Mouse (Mus musculus) hindlimb bud, embryonic 11.5 days (tissue): ENCODE measurements around the gene Smim10l2a.

Source experiments
- DNase-seq: peaks from one replicate; pipeline ENCODE4 v3.0.0-alpha.2; 2012; ENCODE audit warnings: low read depth, low spot score; ENCODE audit errors: extremely low spot score

The Smim10l2a gene

GRCm38 (mm10) chrX:56374431-56375128 is at the start of gene Smim10l2a:
Smim10l2a (plus strand) TSS chrX:56374586.
- DNase-seq: peak; percentile 6

DNA sequence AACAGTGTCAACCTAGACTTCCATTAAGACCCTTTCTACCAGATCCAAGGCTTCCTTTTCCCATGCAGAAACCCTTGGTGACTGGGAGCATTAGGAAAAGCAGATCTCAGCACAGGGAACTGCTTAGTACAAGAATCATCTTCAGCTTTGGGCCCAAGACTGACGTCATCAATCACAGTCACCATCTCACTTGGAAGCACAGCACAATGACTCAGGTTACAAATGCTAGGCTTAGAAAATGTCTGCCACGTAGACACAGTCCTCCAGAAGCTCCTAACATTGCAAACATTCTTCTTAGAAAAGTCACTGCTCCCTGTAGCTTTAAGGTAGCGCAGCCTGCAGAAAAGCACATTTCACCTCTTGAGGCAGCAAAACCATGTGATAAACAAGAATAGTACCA is 42.3 kb upstream of the Smim10l2a start:
- no peak for DNase-seq

GRCm38 (mm10) chrX:56340305-56340704 is 34.1 kb upstream of the Smim10l2a start:
- no peak for DNase-seq

GRCm38 (mm10) chrX:56342921-56343320 is 31.5 kb upstream of the Smim10l2a start:
- no peak for DNase-seq

GRCm38 (mm10) chrX:56346176-56346931 is 28.0 kb upstream of the Smim10l2a start, which contains the start of gene Zfp449:
Zfp449 (plus strand) TSS chrX:56346400.
- DNase-seq: peak; percentile 26

GRCm38 (mm10) chrX:56346932-56347253 is 27.5 kb upstream of the Smim10l2a start:
- no peak for DNase-seq

GRCm38 (mm10) chrX:56380852-56381251 is 6.5 kb downstream of the Smim10l2a start:
- DNase-seq: no peak

- DNase-seq: no peak
Observed at GRCm38 (mm10) chrX:56384142-56384541, 9.8 kb downstream of the Smim10l2a start.

GRCm38 (mm10) chrX:56404646-56405045 is 30.3 kb downstream of the Smim10l2a start:
- DNase-seq: no peak

- no peak for DNase-seq
Observed at GRCm38 (mm10) chrX:56405482-56405881, 31.1 kb downstream of the Smim10l2a start.

DNA sequence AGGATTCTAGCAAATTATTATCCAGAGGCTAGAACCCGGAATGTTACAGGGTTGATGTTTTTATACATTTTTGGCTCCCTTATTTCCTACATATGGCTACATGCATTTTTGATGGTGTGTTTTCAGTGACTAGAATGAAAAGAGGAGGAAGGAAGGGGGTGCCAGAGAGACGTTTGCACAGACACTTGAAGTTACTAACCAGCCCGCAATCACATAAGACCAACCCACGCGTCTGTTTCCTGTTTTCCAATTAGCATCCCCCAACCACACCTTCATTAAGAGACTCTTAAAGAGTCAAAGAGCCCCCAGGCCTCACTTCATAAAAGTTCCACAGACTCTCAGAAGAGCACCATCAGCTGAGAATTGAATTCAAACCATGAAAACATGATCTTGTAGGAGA is 31.7 kb downstream of the Smim10l2a start:
- no peak for DNase-seq

DNA sequence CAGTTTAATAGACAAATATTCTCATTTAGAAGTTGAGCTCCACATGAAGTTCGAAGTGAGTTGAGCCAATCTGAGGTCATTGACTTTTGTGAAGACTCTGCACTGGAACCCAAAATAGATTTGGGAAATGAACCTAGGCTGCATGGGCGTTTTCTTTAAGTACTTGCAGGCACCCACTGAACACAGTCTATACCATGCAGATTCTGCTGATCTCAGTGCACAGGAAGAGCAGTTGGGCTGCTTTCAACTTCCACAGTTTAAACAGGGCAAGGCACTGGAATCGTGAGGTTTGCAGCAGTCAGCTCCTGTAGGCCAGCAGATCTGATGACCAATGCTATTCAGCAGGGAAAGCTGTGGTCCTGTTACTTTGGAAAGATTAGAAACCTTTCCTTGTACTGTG is 41.9 kb downstream of the Smim10l2a start:
- DNase-seq: no peak

- no peak for DNase-seq
Observed at GRCm38 (mm10) chrX:56417541-56417940, 43.2 kb downstream of the Smim10l2a start.
